Mouse (Mus musculus) heart, adult 2 months (tissue): ENCODE results near the gene Rrp36.

Experiments
- CTCF ChIP-seq: fragments of 200-600 bp; IDR thresholded peaks from 2 replicates; pipeline ENCODE4 v1.8.1; 2022; ENCODE audit warnings: antibody characterized with exemption, mild to moderate bottlenecking, moderate library complexity
- POLR2A ChIP-seq: fragments of 200-500 bp; IDR thresholded peaks from 2 replicates; pipeline ENCODE4 v1.6.1; 2011; ENCODE audit warnings: mild to moderate bottlenecking, low read depth, low read length, control low read depth; ENCODE audit not compliant: insufficient read depth

DNA sequence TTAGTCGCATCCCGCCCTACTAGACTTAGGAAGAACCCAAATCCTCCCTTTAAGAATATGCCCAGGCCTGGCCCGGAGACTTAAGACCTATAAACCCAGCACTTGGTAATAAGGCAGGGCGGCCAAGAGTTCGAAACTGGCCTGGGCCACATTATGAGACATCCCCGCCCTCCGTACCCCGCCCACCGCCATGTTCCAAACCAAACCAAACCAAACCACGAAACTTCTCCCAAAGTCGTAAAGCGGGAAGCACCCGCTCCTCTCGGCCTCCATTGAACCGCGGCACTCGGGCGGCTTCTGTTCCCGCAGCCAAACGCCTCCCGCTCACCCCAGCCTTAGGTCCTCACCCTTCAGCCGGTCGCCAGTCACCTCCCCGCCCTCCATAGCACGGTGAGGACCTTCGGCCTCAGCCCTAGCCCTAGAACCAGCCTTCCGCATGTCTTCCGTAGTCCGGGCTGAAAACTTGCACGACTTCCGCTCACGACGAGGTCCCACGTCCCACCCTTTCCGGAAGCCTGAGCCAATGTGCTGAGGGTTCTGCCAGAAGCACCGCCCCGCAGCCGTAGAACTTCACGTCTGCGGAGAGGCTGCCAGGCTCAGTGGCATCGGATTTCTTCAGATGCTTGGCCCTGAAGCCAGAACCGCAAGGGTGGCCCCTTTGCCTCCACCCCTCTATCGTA, at the start of gene Rrp36:
- TF ChIP-seq CTCF, result no peak
- TF ChIP-seq POLR2A, result peak; percentile 91
